Mouse (Mus musculus) kidney, adult 2 months (tissue): Measurements from ENCODE around the gene Kif2c. TPM values are rescaled to one million over a fixed set of nuclear protein-coding genes. Genes with fewer than 3 reads are reported as not detected.

ENCODE experiments used
- DNase-seq: peaks from one replicate; pipeline ENCODE4 v3.0.0; 2021
- H3K27ac ChIP-seq: fragments of 200-500 bp; 2 replicates; pipeline ENCODE4 v1.5.1; 2012; ENCODE audit warnings: low read depth, low read length, control low read depth, inconsistent platforms; ENCODE audit not compliant: insufficient read depth
- H3K27me3 ChIP-seq: fragments of 200-500 bp; replicated peaks from 2 replicates; pipeline ENCODE4 v1.6.1; 2012; ENCODE audit warnings: mild to moderate bottlenecking, moderate library complexity, low read length, inconsistent platforms; ENCODE audit not compliant: control insufficient read depth, insufficient read depth
- H3K36me3 ChIP-seq: fragments of 200-500 bp; 2 replicates; pipeline ENCODE4 v1.6.1; 2012; ENCODE audit warnings: mild to moderate bottlenecking, moderate library complexity, low read length, inconsistent platforms; ENCODE audit not compliant: control insufficient read depth, insufficient read depth
- H3K4me1 ChIP-seq: fragments of 200-500 bp; 2 replicates; pipeline ENCODE4 v1.6.1; 2011; ENCODE audit warnings: low read length; ENCODE audit not compliant: control insufficient read depth, insufficient read depth
- H3K4me3 ChIP-seq: fragments of 200-500 bp; 2 replicates; pipeline ENCODE4 v1.5.1; 2011; ENCODE audit warnings: mild to moderate bottlenecking, low read depth, low read length, control low read depth; ENCODE audit not compliant: insufficient read depth
- CTCF ChIP-seq: fragments of 200-500 bp; conservative IDR thresholded peaks from 2 replicates; pipeline ENCODE4 v1.5.1; 2011; ENCODE audit warnings: low read depth, mild to moderate bottlenecking, control low read depth, low read length, moderate library complexity, mixed read lengths; ENCODE audit not compliant: insufficient read depth, insufficient read length
- POLR2A ChIP-seq: fragments of 200-500 bp; IDR thresholded peaks from one replicate; pipeline ENCODE4 v1.6.1; 2011; ENCODE audit warnings: low read depth, low read length, control low read depth
- WGBS: fragments of 180-500 bp; shearing (Covaris S2); methylation state at CpG from one replicate; pipeline ENCODE4 v1.1.7; 2018; 5-methylcytosine and 5-hydroxymethylcytosine counted together
- polyA plus RNA-seq: library from polyadenylated mRNA; depleted of rRNA; stranded (reverse); fragments of >200 nt; gene quantifications from 2 replicates; pipeline ENCODE4 v1.2.3, GENCODE M21; 2012; rRNA removed

Kif2c gene
- polyA plus RNA-seq, 1 experiment, result 0.20 TPM

DNA sequence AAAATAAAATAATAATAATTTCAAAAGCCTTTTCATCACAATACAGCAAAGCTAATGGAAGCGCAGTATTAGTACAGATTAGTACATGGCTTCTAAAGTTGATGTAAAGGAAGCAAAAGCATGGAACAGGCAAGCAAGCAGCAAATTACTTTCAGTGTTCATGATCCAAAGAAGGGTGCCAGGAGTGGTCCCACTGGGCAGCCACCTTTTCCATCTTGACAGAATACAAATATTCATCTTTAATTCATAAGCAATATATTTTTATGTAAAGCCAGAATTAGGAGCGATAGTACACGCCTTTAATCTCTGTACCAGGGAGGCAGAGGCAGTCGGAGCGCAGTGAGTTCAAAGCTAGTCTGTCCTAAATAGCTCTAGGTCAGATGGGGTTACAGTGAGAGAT is 62.8 kb downstream of the Kif2c start:
- TF ChIP-seq POLR2A (no peak), CTCF (no peak)
- Histone ChIP-seq H3K27me3 (no peaks in the 10 kb centered on the region), H3K4me3 (peak overlapping the region; percentile 68; the same call in 1 of the 2 replicates), H3K36me3 (no peaks in the 10 kb centered on the region), H3K27ac (peak overlapping the region; percentile 93; the same call in 1 of the 2 replicates), H3K4me1 (peaks cover 3% of the 10 kb centered on the region; the same call in 1 of the 2 replicates)
- 74% methylated on average over 5 of the region's 5 CpGs for WGBS
- no peak for DNase-seq

- no peak for TF ChIP-seq POLR2A
- no peak for TF ChIP-seq CTCF
- H3K27ac ChIP-seq, result no peak overlapping the region
- H3K4me1 ChIP-seq, result peaks cover 3% of the 10 kb centered on the region; the same call in 1 of the 2 replicates
- no peak overlapping the region for H3K4me3 ChIP-seq
- DNase-seq, result no peak
- no peaks in the 10 kb centered on the region for H3K36me3 ChIP-seq
- 94% methylated on average over 7 of the region's 7 CpGs for WGBS
- H3K27me3 ChIP-seq, result no peaks in the 10 kb centered on the region
These were observed 64.5 kb downstream of the Kif2c start for GRCm38 (mm10) chr4:117117931-117118330.

DNA sequence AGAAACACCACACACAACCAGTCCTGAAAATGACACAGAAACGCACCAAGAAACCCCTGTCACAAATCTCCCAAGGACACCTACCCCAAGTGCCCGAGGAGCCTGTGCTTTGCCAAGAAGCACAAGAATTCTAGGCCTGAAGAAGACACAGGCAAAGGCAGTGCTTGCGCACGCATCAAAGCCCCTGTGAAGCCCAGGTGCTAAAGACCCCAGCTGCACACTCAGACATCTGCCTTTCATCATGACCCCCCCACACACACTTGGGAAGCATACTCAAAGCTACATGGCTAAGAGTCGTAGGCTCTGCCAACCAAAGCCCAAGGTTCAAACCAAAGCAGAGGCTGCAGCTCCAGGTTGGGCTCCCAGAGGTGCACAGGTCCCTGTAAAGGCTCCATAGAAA is 66.8 kb downstream of the Kif2c start:
- DNase-seq, result no peak
- H3K27ac ChIP-seq, result no peak overlapping the region
- H3K4me1 ChIP-seq, result no peaks in the 10 kb centered on the region; the same call in 1 of the 2 replicates
- TF ChIP-seq POLR2A (no peak), CTCF (no peak)
- H3K27me3 ChIP-seq, result no peaks in the 10 kb centered on the region
- no peak overlapping the region for H3K4me3 ChIP-seq
- no peaks in the 10 kb centered on the region for H3K36me3 ChIP-seq
- 88% methylated on average over 5 of the region's 5 CpGs for WGBS

- 96% methylated on average over 1 of the region's 1 CpGs for WGBS
- Histone ChIP-seq H3K36me3 (no peaks in the 10 kb centered on the region), H3K27me3 (no peaks in the 10 kb centered on the region), H3K27ac (no peak overlapping the region), H3K4me3 (no peak overlapping the region), H3K4me1 (no peaks in the 10 kb centered on the region)
- TF ChIP-seq CTCF, result 0 out of 2 replicates have a peak, but pooled peaks have one; percentile 9
- TF ChIP-seq POLR2A, result no peak
- DNase-seq, result no peak
These were observed 69.2 kb downstream of the Kif2c start for GRCm38 (mm10) chr4:117113237-117113636.

DNA sequence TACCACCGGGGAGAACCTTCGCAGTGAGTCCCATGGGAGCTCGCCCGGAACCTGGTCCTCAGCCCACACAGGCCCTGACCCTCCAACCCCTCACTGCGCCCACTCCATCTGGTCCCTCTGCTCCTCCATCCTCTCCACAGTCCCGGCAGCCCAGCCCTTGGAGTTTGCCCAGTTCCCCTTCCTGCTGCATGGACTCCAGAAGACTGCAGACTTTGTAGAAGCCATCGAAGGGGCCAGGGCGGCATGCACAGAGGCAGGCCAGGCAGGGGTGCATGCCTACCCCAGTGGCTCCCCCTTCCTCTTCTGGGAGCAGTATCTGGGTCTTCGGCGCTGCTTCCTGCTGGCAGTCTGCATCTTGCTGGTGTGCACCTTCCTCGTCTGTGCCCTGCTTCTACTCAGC is 71.5 kb downstream of the Kif2c start:
- Histone ChIP-seq H3K36me3 (no peaks in the 10 kb centered on the region), H3K4me1 (no peaks in the 10 kb centered on the region), H3K4me3 (no peak overlapping the region), H3K27ac (no peak overlapping the region), H3K27me3 (no peaks in the 10 kb centered on the region)
- no peak for TF ChIP-seq CTCF
- TF ChIP-seq POLR2A, result no peak
- WGBS, result 89% methylated on average over 11 of the region's 11 CpGs
- no peak for DNase-seq

DNA sequence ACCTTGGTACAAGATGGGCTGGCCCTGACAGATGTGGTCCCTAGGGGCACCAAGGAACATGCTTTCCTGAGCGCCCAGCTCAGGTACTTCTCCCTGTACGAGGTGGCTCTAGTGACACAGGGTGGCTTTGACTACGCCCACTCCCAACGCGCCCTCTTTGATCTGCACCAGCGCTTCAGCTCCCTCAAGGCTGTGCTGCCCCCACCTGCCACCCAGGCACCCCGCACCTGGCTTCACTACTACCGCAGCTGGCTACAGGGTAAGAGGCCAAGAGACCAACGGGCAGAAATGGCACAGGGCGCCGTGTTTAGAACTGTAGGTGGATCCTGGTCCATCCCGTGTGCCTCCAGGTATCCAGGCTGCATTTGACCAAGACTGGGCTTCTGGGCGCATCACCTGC is 72.2 kb downstream of the Kif2c start:
- Histone ChIP-seq H3K36me3 (no peaks in the 10 kb centered on the region), H3K27me3 (no peaks in the 10 kb centered on the region), H3K27ac (no peak overlapping the region), H3K4me1 (no peaks in the 10 kb centered on the region), H3K4me3 (no peak overlapping the region)
- WGBS, result 88% methylated on average over 13 of the region's 13 CpGs
- DNase-seq, result no peak
- no peak for TF ChIP-seq POLR2A
- no peak for TF ChIP-seq CTCF

Other genes starting within 250 kb of the Kif2c start
- 107 and 114 TPM in 2 replicates for gene Urod, start 188.2 kb downstream of the Kif2c start, polyA plus RNA-seq
- 51.9 and 66.1 TPM in 2 replicates for gene Hectd3, start 187.3 kb downstream of the Kif2c start, polyA plus RNA-seq
- gene Eif2b3, start 163.2 kb downstream of the Kif2c start, polyA plus RNA-seq, result 8.0 and 9.2 TPM in 2 replicates
- gene Ptch2, start 86.6 kb downstream of the Kif2c start, polyA plus RNA-seq, result 5.0 and 7.1 TPM in 2 replicates
- 4.5 and 4.6 TPM in 2 replicates for gene Btbd19, start 56.9 kb downstream of the Kif2c start, polyA plus RNA-seq
- 0.20 TPM in 1 of 2 replicates, not detected in the other for gene Tctex1d4, start 55.8 kb downstream of the Kif2c start, polyA plus RNA-seq
- gene Plk3, start 48.7 kb downstream of the Kif2c start, polyA plus RNA-seq, result 6.9 and 8.6 TPM in 2 replicates
- 372 and 534 TPM in 2 replicates for gene Rps8, start 26.4 kb downstream of the Kif2c start, polyA plus RNA-seq
- 88.1 and 93.5 TPM in 2 replicates for gene Tmem53, start 69.3 kb upstream of the Kif2c start, polyA plus RNA-seq
- gene Armh1, start 69.5 kb upstream of the Kif2c start, polyA plus RNA-seq, result 0.25 and 0.53 TPM in 2 replicates